Mouse (Mus musculus) heart, adult 18-20 months (tissue): ENCODE results near the gene Parva. TPM values are rescaled to one million over a fixed set of nuclear protein-coding genes. Genes with fewer than 3 reads are reported as not detected.

Experiments used
- DNase-seq, 2 experiments: peaks; one replicate each; pipeline ENCODE4 v3.0.0; 2021 to 2022; ENCODE audit warnings: mixed read lengths in 1 of 2
- total RNA-seq, 2 experiments: library from RNA; stranded (reverse); gene quantifications; 2 replicates each; pipeline ENCODE4 v1.2.3; 2021

The Parva gene
- total RNA-seq, 2 experiments from 2014 or later: 38.9 to 42.8 TPM

- DNase-seq: no peak
Measured at GRCm38 (mm10) chr7:112423438-112423837, 3.9 kb upstream of the Parva start.

GRCm38 (mm10) chr7:112426811-112427210 is 494 bp upstream of the Parva start:
- peak in 1 of 2 experiments; percentile 13 for DNase-seq

- DNase-seq: peak; percentile 93
Measured at GRCm38 (mm10) chr7:112428158-112428535, 842 bp downstream of the Parva start.

- DNase-seq: no peak
Measured at GRCm38 (mm10) chr7:112439846-112440245, 12.5 kb downstream of the Parva start.

GRCm38 (mm10) chr7:112444152-112444984 is 17.1 kb downstream of the Parva start:
- no peak for DNase-seq

GRCm38 (mm10) chr7:112444985-112445367 is 17.7 kb downstream of the Parva start:
- DNase-seq: no peak

- DNase-seq: no peak
Measured at GRCm38 (mm10) chr7:112446498-112446897, 19.2 kb downstream of the Parva start.

GRCm38 (mm10) chr7:112449954-112450700 is 22.8 kb downstream of the Parva start:
- no peak for DNase-seq

- DNase-seq: no peak
Measured at GRCm38 (mm10) chr7:112452471-112452870, 25.2 kb downstream of the Parva start.

GRCm38 (mm10) chr7:112453805-112454214 is 26.5 kb downstream of the Parva start:
- DNase-seq: peak in 1 of 2 experiments; percentile 28

GRCm38 (mm10) chr7:112454380-112454779 is 27.1 kb downstream of the Parva start:
- DNase-seq: no peak

GRCm38 (mm10) chr7:112454951-112455350 is 27.6 kb downstream of the Parva start:
- no peak for DNase-seq

- DNase-seq: no peak
Measured at GRCm38 (mm10) chr7:112455566-112456110, 28.3 kb downstream of the Parva start.

- no peak for DNase-seq
Measured at GRCm38 (mm10) chr7:112457373-112457772, 30.1 kb downstream of the Parva start.

GRCm38 (mm10) chr7:112457920-112458319 is 30.6 kb downstream of the Parva start:
- DNase-seq: no peak

- peak; percentile 38 to 47 for DNase-seq
Measured at GRCm38 (mm10) chr7:112458440-112458839, 31.1 kb downstream of the Parva start.

- no peak for DNase-seq
Measured at GRCm38 (mm10) chr7:112463074-112463473, 35.8 kb downstream of the Parva start.

GRCm38 (mm10) chr7:112465920-112466319 is 38.6 kb downstream of the Parva start:
- peak in 1 of 2 experiments; percentile 62 for DNase-seq

GRCm38 (mm10) chr7:112466786-112467185 is 39.5 kb downstream of the Parva start:
- DNase-seq: no peak

GRCm38 (mm10) chr7:112467687-112468111 is 40.4 kb downstream of the Parva start:
- peak; percentile 79 to 83 for DNase-seq

- peak; percentile 83 to 89 for DNase-seq
Measured at GRCm38 (mm10) chr7:112469817-112470216, 42.5 kb downstream of the Parva start.

GRCm38 (mm10) chr7:112471316-112471715 is 44.0 kb downstream of the Parva start:
- peak; percentile 74 to 75 for DNase-seq
